8 mouse cellular contexts compared by ENCODE assay signal in genomic region chr4:129557256-129557808, GRCm38 (mm10). TPM values are rescaled to one million over a fixed set of nuclear protein-coding genes. Genes with fewer than 3 reads are reported as not detected.
A peak's percentile ranks its signal among the peaks of the same experiment; 100 is the strongest.
DNase-seq lines count a peak whose midpoint lies in the region; ATAC-seq lines count a peak whose summit lies in the region.

No protein-coding gene starts in this region.

- H3K27me3 ChIP-seq in erythroblast, embryonic 14.5 days (ENCODE audit: control insufficient read depth): peaks cover 31% of the 10 kb centered on the region
- no peaks in the 10 kb centered on the region for H3K27me3 ChIP-seq in limb, embryonic 15.5 days
- no peaks in the 10 kb centered on the region for H3K27me3 ChIP-seq in stomach, embryonic 16.5 days (ENCODE audit: control insufficient read depth, insufficient read depth, low read length)

- no peak overlapping the region for H3K9ac ChIP-seq in limb, embryonic 15.5 days
- H3K9ac ChIP-seq in stomach, embryonic 16.5 days (ENCODE audit: low read length): peak overlapping the region; percentile 71

- peak overlapping the region; percentile 74; the same call in 1 of the 2 replicates for H3K4me2 ChIP-seq in limb, embryonic 15.5 days
- H3K4me2 ChIP-seq in stomach, embryonic 16.5 days (ENCODE audit: low read depth, low read length): peak overlapping the region; percentile 94

- DNase-seq in kidney, postnatal 10 days: peak; percentile 17
- no peak for DNase-seq in kidney, adult 18-20 months
- DNase-seq in layer of hippocampus, adult 9-11 months: no peak
- DNase-seq in right cerebral cortex, postnatal 4 days: no peak
- no peak for DNase-seq in frontal cortex, postnatal 36 days (ENCODE audit: low spot score in 2 of 2)

- peaks cover 6% of the 10 kb centered on the region for H3K36me3 ChIP-seq in erythroblast, embryonic 14.5 days (ENCODE audit: control insufficient read depth)
- no peaks in the 10 kb centered on the region for H3K36me3 ChIP-seq in limb, embryonic 15.5 days
- no peaks in the 10 kb centered on the region for H3K36me3 ChIP-seq in stomach, embryonic 16.5 days (ENCODE audit: control insufficient read depth, insufficient read depth, low read length)

- H3K4me1 ChIP-seq in erythroblast, embryonic 14.5 days (ENCODE audit: control insufficient read depth): peaks cover 52% of the 10 kb centered on the region
- H3K4me1 ChIP-seq in limb, embryonic 15.5 days: peaks cover 11% of the 10 kb centered on the region
- H3K4me1 ChIP-seq in stomach, embryonic 16.5 days (ENCODE audit: control insufficient read depth, insufficient read depth, low read length): peaks cover 10% of the 10 kb centered on the region

- H3K9me3 ChIP-seq in erythroblast, embryonic 14.5 days (ENCODE audit: control insufficient read depth, low read length): 0 out of 2 replicates have a peak, but pooled peaks cover 2% of the 10 kb centered on the region
- H3K9me3 ChIP-seq in limb, embryonic 15.5 days: no peaks in the 10 kb centered on the region
- H3K9me3 ChIP-seq in stomach, embryonic 16.5 days (replicated peaks; ENCODE audit: control insufficient read depth, low read length): no peaks in the 10 kb centered on the region

- ATAC-seq in limb, embryonic 15.5 days (ENCODE audit: insufficient number of reproducible peaks, low FRiP score, low TSS enrichment, low read depth): no peak
- ATAC-seq in stomach, embryonic 16.5 days (ENCODE audit: insufficient read depth, low FRiP score): no peak

- H3K27ac ChIP-seq in limb, embryonic 15.5 days: no peak overlapping the region; the same call in 1 of the 2 replicates
- H3K27ac ChIP-seq in stomach, embryonic 16.5 days (ENCODE audit: low read length): peak overlapping the region; percentile 74; the same call in 1 of the 2 replicates

- WGBS in limb, embryonic 15.5 days: 68% methylated on average over 9 of the region's 9 CpGs
- WGBS in stomach, embryonic 16.5 days: 75% methylated on average over 9 of the region's 9 CpGs

- peak overlapping the region; percentile 71 for H3K4me3 ChIP-seq in erythroblast, embryonic 14.5 days (replicated peaks)
- H3K4me3 ChIP-seq in limb, embryonic 15.5 days: no peak overlapping the region
- peak overlapping the region; percentile 64 for H3K4me3 ChIP-seq in stomach, embryonic 16.5 days (replicated peaks; ENCODE audit: low read length)

RNA-seq across cellular contexts. Expression of gene Hdac1, which starts 14.8 kb away (rescaled TPM):
- 9.1 and 9.2 TPM in 2 replicates for polyA plus RNA-seq in erythroblast, embryonic 14.5 days (2012)
- polyA plus RNA-seq in limb, embryonic 15.5 days (2015; fragmentation: Nextera tagmentation; extraction: Ambion mirVana): 196 and 204 TPM in 2 replicates
- 195 and 205 TPM in 2 replicates for polyA plus RNA-seq in stomach, embryonic 16.5 days (2015; fragmentation: Nextera tagmentation; extraction: Ambion mirVana)

RNA-seq across cellular contexts. Expression of gene Lck, which starts 16.1 kb away (rescaled TPM):
- 3.0 and 3.1 TPM in 2 replicates for polyA plus RNA-seq in erythroblast, embryonic 14.5 days (2012)
- polyA plus RNA-seq in limb, embryonic 15.5 days (2015; fragmentation: Nextera tagmentation; extraction: Ambion mirVana): 5.8 and 6.3 TPM in 2 replicates
- 3.0 and 7.3 TPM in 2 replicates for polyA plus RNA-seq in stomach, embryonic 16.5 days (2015; fragmentation: Nextera tagmentation; extraction: Ambion mirVana)

RNA-seq across cellular contexts. Expression of gene Fam167b, which starts 21.0 kb away (rescaled TPM):
- 0.15 TPM in 1 of 2 replicates, not detected in the other for polyA plus RNA-seq in erythroblast, embryonic 14.5 days (2012)
- 6.9 and 7.0 TPM in 2 replicates for polyA plus RNA-seq in limb, embryonic 15.5 days (2015; fragmentation: Nextera tagmentation; extraction: Ambion mirVana)
- polyA plus RNA-seq in stomach, embryonic 16.5 days (2015; fragmentation: Nextera tagmentation; extraction: Ambion mirVana): 4.1 TPM in 2 replicates

RNA-seq across cellular contexts. Expression of gene Eif3i, which starts 43.1 kb away (rescaled TPM):
- polyA plus RNA-seq in erythroblast, embryonic 14.5 days (2012): 14.4 and 16.7 TPM in 2 replicates
- polyA plus RNA-seq in limb, embryonic 15.5 days (2015; fragmentation: Nextera tagmentation; extraction: Ambion mirVana): 275 and 278 TPM in 2 replicates
- 239 and 253 TPM in 2 replicates for polyA plus RNA-seq in stomach, embryonic 16.5 days (2015; fragmentation: Nextera tagmentation; extraction: Ambion mirVana)

RNA-seq across cellular contexts. Expression of gene Tmem234, which starts 43.1 kb away (rescaled TPM):
- 53.2 and 58.6 TPM in 2 replicates for polyA plus RNA-seq in erythroblast, embryonic 14.5 days (2012)
- 192 and 199 TPM in 2 replicates for polyA plus RNA-seq in limb, embryonic 15.5 days (2015; fragmentation: Nextera tagmentation; extraction: Ambion mirVana)
- polyA plus RNA-seq in stomach, embryonic 16.5 days (2015; fragmentation: Nextera tagmentation; extraction: Ambion mirVana): 181 and 190 TPM in 2 replicates

Comparison
In these comparisons a context has a peak if more than half of its experiments do, and no peak if none do; other contexts are left out.
1. RNA of gene Hdac1, which starts 14.8 kb away (polyA plus RNA-seq): 196 to 204 TPM in limb, embryonic 15.5 days and 195 to 205 TPM in stomach, embryonic 16.5 days; 9.1 to 9.2 TPM in erythroblast, embryonic 14.5 days; every median in the first group is over 10 times any median in the second.